Mouse (Mus musculus): ENCODE results near the gene Tspan5.

DNA sequence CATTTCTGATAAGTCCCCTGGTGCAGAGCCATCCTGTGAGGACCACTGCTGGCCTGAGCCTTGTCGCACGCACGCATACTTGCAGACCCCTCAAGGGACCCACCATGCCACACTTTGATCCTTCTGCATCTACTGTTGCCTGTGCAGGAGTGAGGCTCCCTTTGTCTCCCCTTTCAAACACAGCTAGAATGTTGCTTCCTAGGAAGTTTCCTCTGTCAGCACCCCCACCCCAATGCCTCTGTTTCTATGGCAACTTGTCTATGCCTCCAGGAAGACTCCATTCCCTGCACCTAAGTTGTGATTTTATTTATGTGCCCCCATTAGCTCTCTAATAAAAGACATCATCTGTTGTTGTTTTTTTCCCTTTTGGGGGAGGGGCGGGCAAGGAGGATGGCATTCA lies 115.0 kb downstream of the Tspan5 start:
- TF ChIP-seq POLR2A (IDR thresholded peaks at IDR 0.05; ENCODE audit: low read depth, low read length) (no peak), CTCF (IDR thresholded peaks at IDR 0.05; ENCODE audit: extremely low read depth, insufficient read length, insufficient replicate concordance, low read depth, low read length) (no peak)
